Mouse (Mus musculus) hindbrain, postnatal 0 days (tissue): ENCODE measurements at regions not wholly inside any gene's neighbourhood (a gene's known extent, or its start where the extent isn't known, plus 50 kb on each side); places are given as distances from the start of the nearest gene placed in this dataset.
"Not testable (repeated sequence)": the region's sequence is repeated elsewhere in the genome, so short reads cannot be mapped to it uniquely, and the experiment has no call there.

Experiments
- ATAC-seq: fragments of 200-750 bp; cut with Nextera tagmentation; 2 replicates; pipeline ENCODE4 v1.8.0; 2017; ENCODE audit warnings: mild to moderate bottlenecking, moderate TSS enrichment, moderate library complexity
- DNase-seq: peaks from one replicate; pipeline ENCODE4 v3.0.0-alpha.2; 2015; ENCODE audit warnings: low spot score
- H3K27ac ChIP-seq: fragments of 300-500 bp; sonication (generic); 2 replicates; pipeline ENCODE4 v1.5.1; 2014; ENCODE audit warnings: mild to moderate bottlenecking
- H3K27me3 ChIP-seq: fragments of 300-500 bp; sonication (generic); 2 replicates; pipeline ENCODE4 v1.6.1; 2014; ENCODE audit warnings: low read length, mixed read lengths; ENCODE audit not compliant: insufficient read depth
- H3K36me3 ChIP-seq: fragments of 300-500 bp; sonication (generic); 2 replicates; pipeline ENCODE4 v1.6.1; 2014; ENCODE audit warnings: low read length, mixed read lengths; ENCODE audit not compliant: insufficient read depth
- H3K4me1 ChIP-seq: fragments of 300-500 bp; sonication (generic); 2 replicates; pipeline ENCODE4 v1.6.1; 2014; ENCODE audit warnings: antibody characterized with exemption, low read length, mixed read lengths; ENCODE audit not compliant: insufficient read depth
- H3K4me2 ChIP-seq: fragments of 300-500 bp; sonication (generic); 2 replicates; pipeline ENCODE4 v1.6.1; 2014; ENCODE audit warnings: low read depth, mild to moderate bottlenecking, low read length, moderate library complexity, mixed read lengths
- H3K4me3 ChIP-seq: fragments of 300-500 bp; sonication (generic); 2 replicates; pipeline ENCODE4 v1.5.1; 2014; ENCODE audit warnings: low read length
- H3K9ac ChIP-seq: fragments of 300-500 bp; sonication (generic); replicated peaks from 2 replicates; pipeline ENCODE4 v1.6.1; 2014; ENCODE audit warnings: mild to moderate bottlenecking, low read length, moderate library complexity, mixed read lengths
- H3K9me3 ChIP-seq: fragments of 300-500 bp; sonication (generic); 2 replicates; pipeline ENCODE4 v1.6.1; 2016; ENCODE audit warnings: low read length, mixed read lengths
- CTCF ChIP-seq: IDR thresholded peaks from 2 replicates; pipeline ENCODE4 v1.5.1; 2016; ENCODE audit warnings: antibody characterized with exemption, control low read depth, low read depth
- WGBS: fragments of 180-500 bp; shearing (Covaris S2); extraction: QIAGEN DNeasy Blood & Tissue Kit; methylation state at CpG from one replicate; pipeline ENCODE4 v1.1.7; 2014; 5-methylcytosine and 5-hydroxymethylcytosine counted together

DNA sequence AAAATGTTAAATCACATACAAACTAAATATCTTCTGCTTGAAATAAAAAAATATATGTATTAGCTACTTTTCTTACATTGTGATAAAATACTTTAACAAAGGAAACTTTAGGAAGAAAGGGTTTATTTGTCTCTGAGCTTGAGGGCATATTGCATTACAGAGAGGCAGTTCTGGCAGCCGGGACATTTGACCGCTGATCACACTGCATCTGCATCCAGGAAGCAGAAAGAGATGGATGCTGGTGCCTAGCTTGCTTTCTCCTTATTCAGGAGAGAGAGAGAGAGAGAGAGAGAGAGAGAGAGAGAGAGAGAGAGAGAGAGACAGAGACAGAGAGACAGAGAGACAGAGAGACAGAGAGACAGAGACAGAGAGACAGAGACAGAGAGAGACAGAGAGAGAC lies 137.7 kb upstream of the Tacstd2 start:
- not testable (repeated sequence) for H3K9ac ChIP-seq, H3K27me3 ChIP-seq
- 79% methylated on average over 2 of the region's 2 CpGs for WGBS

DNA sequence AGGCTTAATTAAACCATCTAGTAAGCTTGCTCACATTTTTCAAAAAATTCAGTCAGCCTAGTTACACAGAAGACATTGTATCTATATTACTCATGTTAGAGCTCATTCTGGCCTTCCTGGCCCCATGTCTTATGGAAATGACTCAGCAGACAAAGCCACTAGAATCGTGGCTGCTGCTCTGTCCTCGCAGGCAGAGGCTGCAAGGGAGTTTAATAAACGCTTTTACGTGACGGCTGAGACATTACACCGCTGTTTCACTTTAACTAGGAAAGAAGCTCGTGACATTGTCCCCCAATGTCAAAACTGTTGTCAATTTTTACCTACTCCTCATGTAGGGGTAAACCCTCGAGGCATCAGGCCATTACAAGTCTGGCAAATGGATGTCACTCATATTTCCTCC lies 132.5 kb upstream of the Tacstd2 start:
- WGBS: 85% methylated on average over 8 of the region's 8 CpGs
- not testable (repeated sequence) for H3K9me3 ChIP-seq, H3K27ac ChIP-seq

More for the DNA sequence above, 137.7 kb upstream of the Tacstd2 start:
- not testable (repeated sequence) for H3K9me3 ChIP-seq, H3K4me3 ChIP-seq, H3K27ac ChIP-seq, H3K4me2 ChIP-seq, H3K4me1 ChIP-seq, H3K36me3 ChIP-seq, DNase-seq
- peak; percentile 38; the same call in 1 of the 2 replicates for ATAC-seq

DNA sequence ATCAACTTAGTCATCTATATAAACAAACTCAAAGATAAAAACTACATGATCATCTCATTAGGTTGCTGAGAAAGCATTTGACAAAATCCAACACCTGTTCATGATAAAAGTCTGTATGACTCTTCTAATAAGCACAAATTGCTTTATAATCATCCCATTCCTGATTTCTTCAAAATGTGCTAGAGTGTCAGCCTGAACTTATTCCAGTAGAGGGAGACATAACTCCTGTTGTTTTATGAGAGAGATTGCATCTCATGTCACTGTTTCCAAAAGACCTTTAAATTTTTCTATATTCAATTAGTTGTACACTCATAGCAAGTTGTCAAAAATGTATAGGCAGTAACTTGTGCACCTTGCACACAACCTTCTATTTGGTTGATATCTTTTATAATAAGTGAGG lies 96.0 kb upstream of the Tacstd2 start:
- ATAC-seq: no peak
- DNase-seq: peak; percentile 34
- peak; percentile 56 for TF ChIP-seq CTCF

More for the DNA sequence above, 132.5 kb upstream of the Tacstd2 start:
- not testable (repeated sequence) for H3K27me3 ChIP-seq, H3K4me3 ChIP-seq, H3K4me2 ChIP-seq, DNase-seq, H3K9ac ChIP-seq, ATAC-seq, H3K4me1 ChIP-seq, H3K36me3 ChIP-seq

DNA sequence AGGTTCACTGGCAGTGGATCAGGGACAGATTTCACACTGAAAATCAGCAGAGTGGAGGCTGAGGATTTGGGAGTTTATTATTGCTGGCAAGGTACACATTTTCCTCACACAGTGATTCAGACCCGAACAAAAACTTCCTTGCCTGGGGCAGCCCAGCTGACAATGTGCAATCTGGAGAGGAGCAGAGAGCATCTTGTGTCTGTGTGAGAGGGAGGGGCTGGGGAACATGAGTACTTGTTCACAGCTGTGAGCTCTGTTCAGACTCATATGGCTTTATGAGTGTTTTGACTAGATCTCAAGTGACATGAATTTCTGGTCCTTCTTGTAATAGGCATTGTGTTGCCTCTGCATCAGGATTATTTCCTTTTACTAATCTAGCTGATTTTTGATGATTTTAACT lies 74.8 kb upstream of the Tacstd2 start:
- ATAC-seq: peak; percentile 45; the same call in 1 of the 2 replicates
- Histone ChIP-seq H3K4me1 (no peaks in the 10 kb centered on the region), H3K36me3 (no peaks in the 10 kb centered on the region), H3K9ac (no peak overlapping the region), H3K4me2 (no peak overlapping the region), H3K4me3 (no peak overlapping the region), H3K9me3 (no peaks in the 10 kb centered on the region), H3K27me3 (no peaks in the 10 kb centered on the region), H3K27ac (no peak overlapping the region)
- 41% methylated on average over 1 of the region's 1 CpGs for WGBS
- TF ChIP-seq CTCF: no peak
- DNase-seq: peak; percentile 26

More for the DNA sequence above, 96.0 kb upstream of the Tacstd2 start:
- Histone ChIP-seq H3K4me2 (no peak overlapping the region), H3K27ac (no peak overlapping the region), H3K4me3 (no peak overlapping the region), H3K9me3 (no peaks in the 10 kb centered on the region), H3K36me3 (no peaks in the 10 kb centered on the region), H3K4me1 (no peaks in the 10 kb centered on the region), H3K9ac (no peak overlapping the region), H3K27me3 (no peaks in the 10 kb centered on the region)

DNA sequence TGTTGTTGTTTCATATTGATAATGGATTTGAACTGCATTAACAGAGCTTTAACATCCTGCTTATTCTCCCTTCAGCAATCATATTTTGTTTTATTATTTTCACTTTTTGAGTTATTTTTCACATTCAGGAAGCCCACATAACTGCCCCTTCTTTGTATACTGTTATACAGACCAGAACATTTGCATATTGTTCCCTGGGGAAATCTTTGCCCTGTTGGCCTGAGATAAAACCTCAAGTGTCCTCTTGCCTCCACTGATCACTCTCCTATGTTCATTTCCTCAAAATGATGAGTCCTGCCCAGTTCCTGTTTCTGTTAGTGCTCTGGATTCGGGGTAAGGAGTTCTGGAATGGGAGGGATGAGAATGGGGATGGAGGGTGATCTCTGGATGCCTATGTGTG lies 73.9 kb upstream of the Tacstd2 start:
- not testable (repeated sequence) for H3K9me3 ChIP-seq, H3K9ac ChIP-seq, DNase-seq, H3K36me3 ChIP-seq, ATAC-seq, H3K27ac ChIP-seq, H3K4me2 ChIP-seq, H3K4me3 ChIP-seq, H3K27me3 ChIP-seq, H3K4me1 ChIP-seq
- WGBS: 63% methylated on average over 1 of the region's 1 CpGs
